Mouse (Mus musculus) heart, postnatal 10 days (tissue): ENCODE measurements around the gene Fam71e1. TPM values are rescaled to one million over a fixed set of nuclear protein-coding genes. Genes with fewer than 3 reads are reported as not detected.

ENCODE experiments used
- microRNA-seq, 2 experiments: library from miRNA; unstranded; fragments of <30 nt; microRNA quantifications; one replicate each; pipeline ENCODE4 v1.2.0; 2022
- total RNA-seq, 2 experiments: library from RNA; stranded (reverse); gene quantifications; 2 replicates each; pipeline ENCODE4 v1.2.3; 2021

Fam71e1 gene
- total RNA-seq, 2 experiments from 2014 or later: 5.1 to 6.0 TPM

Small RNAs within 50 kb of the gene (microRNA-seq; reads per million reads assigned to microRNA genes)
- gene Mir7052 (1.2 to 2.1 reads per million in 2 experiments), gene Mir7053 (0 reads per million in 2 experiments)

Other genes with a start within 250 kb of the Fam71e1 start
- under 1 TPM; 0.47 to 0.53 TPM for gene 1700028J19Rik, start 249.9 kb upstream of the Fam71e1 start, total RNA-seq
- gene 2410002F23Rik, start 249.9 kb upstream of the Fam71e1 start, total RNA-seq: 10 to 100 TPM; 34.9 to 42.1 TPM
- gene Acp4, start 239.2 kb upstream of the Fam71e1 start, total RNA-seq: not detected
- not detected for gene Gm15517, start 235.1 kb upstream of the Fam71e1 start, total RNA-seq
- 1 to 10 TPM; 1.1 TPM for gene Clec11a, start 189.7 kb upstream of the Fam71e1 start, total RNA-seq
- 1 to 10 TPM; 1.4 TPM for gene Shank1, start 186.3 kb upstream of the Fam71e1 start, total RNA-seq
- gene Syt3, start 112.5 kb upstream of the Fam71e1 start, total RNA-seq: 1 to 10 TPM in 1 of 2 experiments, under 1 TPM in 1; 0.74 to 1.3 TPM
- under 1 TPM in 1 of 2 experiments, not detected in 1; 0.40 TPM for gene 1700008O03Rik, start 110.8 kb upstream of the Fam71e1 start, total RNA-seq
- 10 to 100 TPM; 28.3 to 39.0 TPM for gene Lrrc4b, start 67.6 kb upstream of the Fam71e1 start, total RNA-seq
- gene Aspdh, start 31.2 kb upstream of the Fam71e1 start, total RNA-seq: under 1 TPM; 0.79 to 0.93 TPM
- 10 to 100 TPM; 70.3 to 79.0 TPM for gene Josd2, start 28.6 kb upstream of the Fam71e1 start, total RNA-seq
- 100 to 1,000 TPM; 101 to 102 TPM for gene Emc10, start 52 bp upstream of the Fam71e1 start, total RNA-seq
- gene Mybpc2, start 28.1 kb downstream of the Fam71e1 start, total RNA-seq: 10 to 100 TPM; 16.3 to 22.2 TPM
- 1 to 10 TPM; 1.1 to 1.3 TPM for gene Spib, start 35.5 kb downstream of the Fam71e1 start, total RNA-seq
- gene Pold1, start 52.3 kb downstream of the Fam71e1 start, total RNA-seq: 10 to 100 TPM; 18.7 to 24.5 TPM
- gene Nr1h2, start 57.4 kb downstream of the Fam71e1 start, total RNA-seq: 10 to 100 TPM; 45.1 to 49.0 TPM
- gene Napsa, start 75.8 kb downstream of the Fam71e1 start, total RNA-seq: 1 to 10 TPM in 1 of 2 experiments, under 1 TPM in 1; 0.43 to 1.4 TPM
- gene Kcnc3, start 94.1 kb downstream of the Fam71e1 start, total RNA-seq: under 1 TPM; 0.35 to 0.36 TPM
- gene Myh14, start 174.3 kb downstream of the Fam71e1 start, total RNA-seq: 10 to 100 TPM; 37.0 to 46.2 TPM
- gene Izumo2, start 212.2 kb downstream of the Fam71e1 start, total RNA-seq: not detected